Comparison of ENCODE assay signal across 9 mouse cellular contexts in genomic region chr7:144072219-144072618, GRCm38 (mm10).
DNase-seq lines count a peak whose midpoint lies in the region; ATAC-seq lines count a peak whose summit lies in the region.
"Had no signal": no experiment of that assay in that cellular context is flagged by ENCODE, and none has a peak within 500 bp of the region (broad histone marks: within the 10 kb centered on the region; RNA-seq: fewer than 3 reads in every experiment).

No protein-coding gene starts in this region.

- 45% methylated on average over 1 of the region's 1 CpGs for WGBS in hindbrain, embryonic 10.5 days
- 59% methylated on average over 1 of the region's 1 CpGs for whole genome bisulfite sequencing in hindbrain, embryonic 12.5 days
- WGBS in hindbrain, embryonic 16.5 days = 50% methylated on average over 1 of the region's 1 CpGs
- whole genome bisulfite sequencing in forebrain, embryonic 10.5 days = 44% methylated on average over 1 of the region's 1 CpGs

- no peak overlapping the region for H3K27ac ChIP-seq in hindbrain, embryonic 10.5 days
- H3K27ac ChIP-seq in hindbrain, embryonic 12.5 days = no peak overlapping the region
- no peak overlapping the region for H3K27ac ChIP-seq in hindbrain, embryonic 16.5 days (ENCODE audit: low read depth, low read length)
- H3K27ac ChIP-seq in forebrain, embryonic 10.5 days = no peak overlapping the region
- H3K27ac ChIP-seq: hindbrain, embryonic 15.5 days had no signal

- no peak for ATAC-seq in hindbrain, embryonic 12.5 days (ENCODE audit: low FRiP score)
- ATAC-seq in hindbrain, embryonic 16.5 days = 0 out of 2 replicates have a peak, but pooled peaks have one; percentile 58

- DNase-seq in hindbrain, embryonic 10.5 days (ENCODE audit: low spot score) = peak; percentile 15
- DNase-seq in urinary bladder, postnatal 14 days (ENCODE audit: low spot score) = peak; percentile 20
- no peak for DNase-seq in urinary bladder, postnatal 25 days (ENCODE audit: low spot score)
- DNase-seq in splenic B cell, adult 2 months (ENCODE audit: low read depth, low spot score) = peak; percentile 12
- no peak for DNase-seq in natural killer cell, adult 2 months (ENCODE audit: low spot score in 2 of 2)
- DNase-seq in forebrain, embryonic 10.5 days (ENCODE audit: extremely low spot score, low spot score) = no peak

- no peak overlapping the region for H3K9ac ChIP-seq in hindbrain, embryonic 12.5 days
- H3K9ac ChIP-seq in hindbrain, embryonic 16.5 days (ENCODE audit: low read depth, low read length) = no peak overlapping the region
- H3K9ac ChIP-seq: hindbrain, embryonic 15.5 days had no signal

- no peaks in the 10 kb centered on the region; the same call in 1 of the 2 replicates for H3K9me3 ChIP-seq in hindbrain, embryonic 10.5 days
- no peaks in the 10 kb centered on the region for H3K9me3 ChIP-seq in hindbrain, embryonic 12.5 days (replicated peaks)
- H3K9me3 ChIP-seq in hindbrain, embryonic 16.5 days (ENCODE audit: control insufficient read depth, low read length) = no peaks in the 10 kb centered on the region
- H3K9me3 ChIP-seq in forebrain, embryonic 10.5 days = no peaks in the 10 kb centered on the region
- H3K9me3 ChIP-seq: hindbrain, embryonic 15.5 days had no signal

- H3K4me1 ChIP-seq in hindbrain, embryonic 10.5 days (replicated peaks) = peaks cover 4% of the 10 kb centered on the region
- H3K4me1 ChIP-seq in hindbrain, embryonic 12.5 days = 0 out of 2 replicates have a peak, but pooled peaks cover 2% of the 10 kb centered on the region
- no peaks in the 10 kb centered on the region for H3K4me1 ChIP-seq in hindbrain, embryonic 16.5 days (ENCODE audit: control insufficient read depth, insufficient read depth, low read depth, low read length)
- H3K4me1 ChIP-seq in forebrain, embryonic 10.5 days = no peaks in the 10 kb centered on the region
- H3K4me1 ChIP-seq: hindbrain, embryonic 15.5 days had no signal

- H3K36me3 ChIP-seq in hindbrain, embryonic 10.5 days = no peaks in the 10 kb centered on the region
- H3K36me3 ChIP-seq in hindbrain, embryonic 12.5 days = no peaks in the 10 kb centered on the region
- no peaks in the 10 kb centered on the region for H3K36me3 ChIP-seq in hindbrain, embryonic 16.5 days (ENCODE audit: control insufficient read depth, insufficient read depth, low read length)
- H3K36me3 ChIP-seq in splenic B cell, adult 2 months (ENCODE audit: control insufficient read depth, insufficient read depth, low read length, poor library complexity, severe bottlenecking) = no peaks in the 10 kb centered on the region
- H3K36me3 ChIP-seq in forebrain, embryonic 10.5 days (replicated peaks) = no peaks in the 10 kb centered on the region
- H3K36me3 ChIP-seq: hindbrain, embryonic 15.5 days had no signal

- H3K4me3 ChIP-seq in hindbrain, embryonic 10.5 days = no peak overlapping the region
- no peak overlapping the region for H3K4me3 ChIP-seq in hindbrain, embryonic 12.5 days
- no peak overlapping the region for H3K4me3 ChIP-seq in hindbrain, embryonic 16.5 days (ENCODE audit: low read length)
- no peak overlapping the region for H3K4me3 ChIP-seq in forebrain, embryonic 10.5 days
- H3K4me3 ChIP-seq: hindbrain, embryonic 15.5 days had no signal

- no peaks in the 10 kb centered on the region; the same call in 1 of the 2 replicates for H3K27me3 ChIP-seq in hindbrain, embryonic 10.5 days (ENCODE audit: insufficient read depth, poor library complexity, severe bottlenecking)
- no peaks in the 10 kb centered on the region for H3K27me3 ChIP-seq in hindbrain, embryonic 12.5 days
- H3K27me3 ChIP-seq in hindbrain, embryonic 16.5 days (replicated peaks; ENCODE audit: control insufficient read depth, insufficient read depth, low read length) = no peaks in the 10 kb centered on the region
- H3K27me3 ChIP-seq in splenic B cell, adult 2 months (ENCODE audit: control insufficient read depth, insufficient read depth, low read length, poor library complexity, severe bottlenecking) = no peaks in the 10 kb centered on the region
- no peaks in the 10 kb centered on the region for H3K27me3 ChIP-seq in forebrain, embryonic 10.5 days (ENCODE audit: poor library complexity, severe bottlenecking)
- H3K27me3 ChIP-seq: hindbrain, embryonic 15.5 days had no signal

- H3K4me2 ChIP-seq in hindbrain, embryonic 12.5 days (replicated peaks) = no peak overlapping the region
- H3K4me2 ChIP-seq in hindbrain, embryonic 16.5 days (ENCODE audit: low read length) = no peak overlapping the region
- H3K4me2 ChIP-seq: hindbrain, embryonic 15.5 days had no signal

Comparison
In these comparisons a context has a peak if more than half of its experiments do, and no peak if none do; other contexts are left out.
1. DNase-seq: peak in hindbrain, embryonic 10.5 days (single experiment), urinary bladder, postnatal 14 days (single experiment) and splenic B cell, adult 2 months (single experiment); none in urinary bladder, postnatal 25 days (single experiment), natural killer cell, adult 2 months (0 of 2) and forebrain, embryonic 10.5 days (single experiment).